28 mouse cellular contexts compared by ENCODE assay signal in the genomic region with DNA sequence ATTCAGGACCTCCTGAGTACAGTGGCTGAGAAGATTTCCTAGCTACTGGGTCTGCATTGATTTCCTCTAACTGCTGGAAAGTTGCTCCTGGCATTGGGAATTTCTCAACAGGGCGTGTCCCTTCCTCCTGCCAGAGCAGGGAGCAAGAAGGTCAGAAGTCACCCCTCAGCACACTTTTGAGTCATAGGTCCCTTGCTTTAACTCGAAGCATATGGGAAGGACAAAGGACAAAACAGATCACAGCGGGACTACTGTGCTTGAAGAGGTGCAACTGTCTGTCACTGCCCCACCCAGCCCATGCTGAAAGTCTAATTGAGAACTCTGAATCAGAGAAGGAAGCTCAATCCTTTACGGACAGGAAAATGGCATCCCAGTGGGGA.
A peak's percentile ranks its signal among the peaks of the same experiment; 100 is the strongest.
DNase-seq lines count a peak whose midpoint lies in the region; ATAC-seq and TF ChIP-seq lines count a peak whose summit lies in the region.
"Had no signal": no experiment of that assay in that cellular context is flagged by ENCODE, and none has a peak within 500 bp of the region (broad histone marks: within the 10 kb centered on the region; RNA-seq: fewer than 3 reads in every experiment).

No protein-coding gene starts in this region.

- peak overlapping the region; percentile 1 for H3K4me2 ChIP-seq in myocyte (ENCODE audit: low read depth)
- H3K4me2 ChIP-seq: hindbrain, embryonic 14.5 days; lung, embryonic 14.5 days; neural tube, embryonic 12.5 days; stomach, embryonic 15.5 days had no signal

- DNase-seq in lung, adult 18-20 months: peak; percentile 36 to 55
- DNase-seq in lung, postnatal 4 days: no peak
- peak; percentile 96 for DNase-seq in ZHBTc4 (ENCODE audit: low read depth, low spot score)
- DNase-seq in cerebellum, postnatal 10 days: no peak
- DNase-seq in right cerebral cortex, adult 2 months (ENCODE audit: low spot score in 2 of 2): no peak
- DNase-seq: B cell, adult 2 months; cerebellum, adult 11 months; cerebellum, postnatal 14 days; forebrain, postnatal 0 days; gastrocnemius, postnatal 36 days; heart, postnatal 4 days; kidney, postnatal 25 days; liver; midbrain, embryonic 14.5 days; right cerebral cortex, postnatal 4 days; thymus, adult 18-20 months; thymus, postnatal 36 days had no signal

- no peak overlapping the region for H3ac ChIP-seq in myocyte (ENCODE audit: control insufficient read depth, insufficient read length)

- TF ChIP-seq EP300 in ES-Bruce4 (IDR thresholded peaks at IDR 0.05; ENCODE audit: insufficient read depth, low read depth, low read length): peak; percentile 90

- peak overlapping the region; percentile 26 for H3K27ac ChIP-seq in ES-Bruce4 (ENCODE audit: insufficient read depth, low read length)
- H3K27ac ChIP-seq: forebrain, embryonic 10.5 days; hindbrain, embryonic 14.5 days; layer of hippocampus, adult 2 months; limb, embryonic 10.5 days; neural tube, embryonic 12.5 days; stomach, embryonic 15.5 days had no signal

- no peak for TF ChIP-seq CTCF in ES-Bruce4 (IDR thresholded peaks at IDR 0.05; ENCODE audit: low read depth, low read length)

- ATAC-seq in megakaryocyte, adult 5-6 weeks (ENCODE audit: poor library complexity, severe bottlenecking): no peak
- ATAC-seq: forebrain, postnatal 0 days had no signal

- H3K4me3 ChIP-seq in ES-Bruce4 (ENCODE audit: low read depth, low read length) (no peak overlapping the region), myocyte (no peak overlapping the region)
- H3K4me3 ChIP-seq: forebrain, embryonic 10.5 days; layer of hippocampus, adult 2 months; limb, embryonic 10.5 days; neural tube, embryonic 12.5 days; stomach, embryonic 15.5 days had no signal

- no peaks in the 10 kb centered on the region for H3K36me3 ChIP-seq in ES-Bruce4 (ENCODE audit: control insufficient read depth, insufficient read depth, low read length, poor library complexity, severe bottlenecking)
- no peaks in the 10 kb centered on the region for H3K36me3 ChIP-seq in myocyte (ENCODE audit: control insufficient read depth, insufficient read depth)
- H3K36me3 ChIP-seq: forebrain, embryonic 10.5 days; limb, embryonic 10.5 days; neural tube, embryonic 12.5 days; stomach, embryonic 15.5 days had no signal

- H3K79me2 ChIP-seq in myocyte (ENCODE audit: control insufficient read depth, insufficient read depth): no peaks in the 10 kb centered on the region

- H3K4me1 ChIP-seq in ES-Bruce4 (ENCODE audit: control insufficient read depth, insufficient read depth, low read length): peaks cover 4% of the 10 kb centered on the region
- H3K4me1 ChIP-seq: neural tube, embryonic 12.5 days; stomach, embryonic 15.5 days had no signal

- H3K27me3 ChIP-seq in ES-Bruce4 (ENCODE audit: control insufficient read depth, insufficient read depth, low read length, poor library complexity, severe bottlenecking) (no peaks in the 10 kb centered on the region), myocyte (ENCODE audit: control insufficient read depth, insufficient read depth, insufficient read length) (no peaks in the 10 kb centered on the region)
- H3K27me3 ChIP-seq: CH12.LX; neural tube, embryonic 12.5 days; stomach, embryonic 15.5 days had no signal

- TF ChIP-seq POLR2A in ES-Bruce4 (IDR thresholded peaks at IDR 0.05; ENCODE audit: insufficient read depth, low read length) (no peak), myocyte (IDR thresholded peaks at IDR 0.05; ENCODE audit: insufficient read length, low read depth) (no peak)

- H3K9me3 ChIP-seq in ES-Bruce4 (replicated peaks; ENCODE audit: control insufficient read depth, insufficient read depth, low read length, poor library complexity, severe bottlenecking): no peaks in the 10 kb centered on the region
- H3K9me3 ChIP-seq: forebrain, embryonic 10.5 days; limb, embryonic 10.5 days; neural tube, embryonic 12.5 days; stomach, embryonic 15.5 days had no signal

- H3K9ac ChIP-seq in ES-Bruce4 (ENCODE audit: low read depth, poor library complexity, severe bottlenecking): no peak overlapping the region
- H3K9ac ChIP-seq: forebrain, postnatal 0 days; hindbrain, embryonic 14.5 days; lung, embryonic 14.5 days; neural tube, embryonic 12.5 days; stomach, embryonic 15.5 days had no signal

TF ChIP-seq in myocyte, 11 proteins besides CTCF, POLR2A, EP300 and RAD21:
- TF ChIP-seq CEBPB (IDR thresholded peaks at IDR 0.05; ENCODE audit: insufficient read depth, poor library complexity, severe bottlenecking) (no peak), SRF (IDR thresholded peaks at IDR 0.05; ENCODE audit: control insufficient read depth, insufficient read length, low read depth) (no peak), E2F4 (IDR thresholded peaks at IDR 0.05; ENCODE audit: insufficient read depth) (no peak), TCF12 (IDR thresholded peaks at IDR 0.05; ENCODE audit: insufficient read depth, poor library complexity, severe bottlenecking) (no peak), REST (IDR thresholded peaks at IDR 0.05; ENCODE audit: insufficient read depth, insufficient read length) (no peak), POLR2AphosphoS2 (IDR thresholded peaks at IDR 0.05; ENCODE audit: insufficient read length, low read depth) (no peak), MYOG (IDR thresholded peaks at IDR 0.05; ENCODE audit: control insufficient read depth in 1 of 3, insufficient read depth in 1 of 3, insufficient read length in 2 of 3, low read depth in 2 of 3) (no peak), MYOD1 (IDR thresholded peaks at IDR 0.05; ENCODE audit: control insufficient read depth in 1 of 3, insufficient read length in 2 of 3, low read depth in 2 of 3) (no peak), TCF3 (IDR thresholded peaks at IDR 0.05; ENCODE audit: insufficient read length, low read depth) (no peak), MAX (IDR thresholded peaks at IDR 0.05; ENCODE audit: low read depth) (no peak), USF1 (IDR thresholded peaks at IDR 0.05; ENCODE audit: low read depth) (no peak)
TF ChIP-seq in myocyte: peak in this region for 0.

Comparison
In these comparisons a context has a peak if more than half of its experiments do, and no peak if none do; other contexts are left out.
1. DNase-seq: peak in lung, adult 18-20 months (2 of 2) and ZHBTc4 (single experiment); none in lung, postnatal 4 days (0 of 2), cerebellum, postnatal 10 days (0 of 2) and right cerebral cortex, adult 2 months (0 of 2).